Mouse (Mus musculus) thymus, adult 2 months (tissue): ENCODE measurements around the gene Rnf126. TPM values are rescaled to one million over a fixed set of nuclear protein-coding genes. Genes with fewer than 3 reads are reported as not detected.
"Not testable (repeated sequence)": the region's sequence is repeated elsewhere in the genome, so short reads cannot be mapped to it uniquely, and the experiment has no call there.

ENCODE experiments used
- DNase-seq: peaks from one replicate; pipeline ENCODE4 v3.0.0; 2021
- H3K27ac ChIP-seq: fragments of 200-500 bp; 2 replicates; pipeline ENCODE4 v1.5.1; 2012; ENCODE audit warnings: low read length, control low read depth; ENCODE audit not compliant: control insufficient read depth, insufficient read depth
- H3K27me3 ChIP-seq: fragments of 200-500 bp; 2 replicates; pipeline ENCODE4 v1.6.1; 2012; ENCODE audit warnings: mild to moderate bottlenecking, low read length, moderate library complexity, mixed read lengths; ENCODE audit not compliant: control insufficient read depth, insufficient read depth
- H3K36me3 ChIP-seq: fragments of 200-500 bp; 2 replicates; pipeline ENCODE4 v1.6.1; 2012; ENCODE audit warnings: mild to moderate bottlenecking, low read length, moderate library complexity; ENCODE audit not compliant: control insufficient read depth, insufficient read depth
- H3K4me1 ChIP-seq: fragments of 200-500 bp; replicated peaks from 2 replicates; pipeline ENCODE4 v1.6.1; 2012; ENCODE audit warnings: low read length; ENCODE audit not compliant: control insufficient read depth, insufficient read depth
- H3K4me3 ChIP-seq: fragments of 200-500 bp; 2 replicates; pipeline ENCODE4 v1.5.1; 2012; ENCODE audit warnings: mild to moderate bottlenecking, low read length, control low read depth, moderate library complexity; ENCODE audit not compliant: control insufficient read depth, insufficient read depth
- CTCF ChIP-seq: fragments of 200-500 bp; IDR thresholded peaks from 2 replicates; pipeline ENCODE4 v1.5.1; 2012; ENCODE audit warnings: mild to moderate bottlenecking, control low read depth, low read length, moderate library complexity, borderline replicate concordance; ENCODE audit not compliant: control insufficient read depth, poor library complexity, insufficient read depth; ENCODE audit errors: extremely low read depth
- POLR2A ChIP-seq: fragments of 200-500 bp; IDR thresholded peaks from 2 replicates; pipeline ENCODE4 v1.6.1; 2012; ENCODE audit warnings: mild to moderate bottlenecking, low read length, control low read depth, moderate library complexity; ENCODE audit not compliant: control insufficient read depth, poor library complexity, insufficient read depth; ENCODE audit errors: extremely low read depth
- WGBS: fragments of 180-500 bp; shearing (Covaris S2); methylation state at CpG from one replicate; pipeline ENCODE4 v1.1.7; 2018; 5-methylcytosine and 5-hydroxymethylcytosine counted together
- polyA plus RNA-seq: library from polyadenylated mRNA; depleted of rRNA; stranded (reverse); fragments of >200 nt; gene quantifications from 2 replicates; pipeline ENCODE4 v1.2.3, GENCODE M21; 2012

Gene Rnf126
- polyA plus RNA-seq, 1 experiment: 375 TPM

GRCm38 (mm10) chr10:79760603-79761143 lies 6.1 kb downstream of the Rnf126 start:
- H3K27ac ChIP-seq: no peak overlapping the region
- H3K27me3 ChIP-seq: no peaks in the 10 kb centered on the region
- peaks cover 24% of the 10 kb centered on the region for H3K4me1 ChIP-seq
- no peak for TF ChIP-seq CTCF
- TF ChIP-seq POLR2A: no peak
- no peak for DNase-seq
- peaks cover 31% of the 10 kb centered on the region for H3K36me3 ChIP-seq
- no peak overlapping the region for H3K4me3 ChIP-seq
- 93% methylated on average over 11 of the region's 11 CpGs for WGBS

GRCm38 (mm10) chr10:79759675-79760074 lies 7.1 kb downstream of the Rnf126 start:
- 86% methylated on average over 1 of the region's 1 CpGs for WGBS
- not testable (repeated sequence) for DNase-seq, H3K4me3 ChIP-seq, H3K27ac ChIP-seq, H3K27me3 ChIP-seq
- H3K36me3 ChIP-seq: peaks cover 31% of the 10 kb centered on the region
- peaks cover 21% of the 10 kb centered on the region for H3K4me1 ChIP-seq

GRCm38 (mm10) chr10:79756660-79757059 lies 10.1 kb downstream of the Rnf126 start:
- no peaks in the 10 kb centered on the region for H3K27me3 ChIP-seq
- TF ChIP-seq CTCF (no peak), POLR2A (no peak)
- H3K27ac ChIP-seq: no peak overlapping the region
- peaks cover 24% of the 10 kb centered on the region for H3K36me3 ChIP-seq
- no peak overlapping the region for H3K4me3 ChIP-seq
- no peak for DNase-seq
- H3K4me1 ChIP-seq: peaks cover 7% of the 10 kb centered on the region
- WGBS: 95% methylated on average over 24 of the region's 24 CpGs

GRCm38 (mm10) chr10:79755854-79756253 lies 10.9 kb downstream of the Rnf126 start:
- no peak for TF ChIP-seq POLR2A
- no peak for TF ChIP-seq CTCF
- H3K4me1 ChIP-seq: peaks cover 7% of the 10 kb centered on the region
- WGBS: 94% methylated on average over 3 of the region's 3 CpGs
- H3K4me3 ChIP-seq: no peak overlapping the region
- H3K27me3 ChIP-seq: no peaks in the 10 kb centered on the region
- no peak for DNase-seq
- H3K27ac ChIP-seq: no peak overlapping the region
- H3K36me3 ChIP-seq: peaks cover 16% of the 10 kb centered on the region

- TF ChIP-seq POLR2A: no peak
- Histone ChIP-seq H3K36me3 (peaks cover 10% of the 10 kb centered on the region), H3K4me3 (no peak within 1 kb of the TSS), H3K27ac (no peak within 1 kb of the TSS), H3K27me3 (no peaks in the 10 kb centered on the region), H3K4me1 (peaks cover 7% of the 10 kb centered on the region)
- DNase-seq: no peak
- 18% methylated on average over 36 of the region's 36 CpGs for WGBS
Measured at GRCm38 (mm10) chr10:79754856-79755516, 11.8 kb downstream of the Rnf126 start, which contains the start of gene Fgf22. Gene Fgf22 (plus strand): TSS chr10:79755076.

- 91% methylated on average over 6 of the region's 6 CpGs for WGBS
- no peaks in the 10 kb centered on the region for H3K36me3 ChIP-seq
Measured at GRCm38 (mm10) chr10:79748496-79748895, 18.3 kb downstream of the Rnf126 start.

GRCm38 (mm10) chr10:79746774-79747151 lies 20.0 kb downstream of the Rnf126 start:
- 28% methylated on average over 6 of the region's 6 CpGs for WGBS
- no peak for DNase-seq
- peaks cover 8% of the 10 kb centered on the region; the same call in 1 of the 2 replicates for H3K36me3 ChIP-seq
- peaks cover 9% of the 10 kb centered on the region for H3K4me1 ChIP-seq
- H3K27me3 ChIP-seq: no peaks in the 10 kb centered on the region
- H3K27ac ChIP-seq: no peak overlapping the region
- no peak overlapping the region for H3K4me3 ChIP-seq
- no peak for TF ChIP-seq POLR2A
- TF ChIP-seq CTCF: no peak

More at GRCm38 (mm10) chr10:79748496-79748895, 18.3 kb downstream of the Rnf126 start:
- Histone ChIP-seq H3K27me3 (no peaks in the 10 kb centered on the region), H3K4me1 (peaks cover 9% of the 10 kb centered on the region), H3K4me3 (no peak overlapping the region), H3K27ac (no peak overlapping the region)
- TF ChIP-seq CTCF (no peak), POLR2A (no peak)
- no peak for DNase-seq
